Mouse (Mus musculus) brain, embryonic 14.5 days (tissue): ENCODE measurements around the gene Atg2a.

Source experiments
- CTCF ChIP-seq: fragments of 200-500 bp; IDR thresholded peaks from 2 replicates; pipeline ENCODE4 v1.5.1; 2012; ENCODE audit warnings: inconsistent platforms, mild to moderate bottlenecking, moderate library complexity, borderline replicate concordance; ENCODE audit not compliant: insufficient read depth, insufficient read length; ENCODE audit errors: extremely low read depth
- POLR2A ChIP-seq: fragments of 200-500 bp; IDR thresholded peaks from 2 replicates; pipeline ENCODE4 v1.6.1; 2012; ENCODE audit warnings: mild to moderate bottlenecking, inconsistent platforms, borderline replicate concordance; ENCODE audit not compliant: poor library complexity, insufficient read depth, insufficient read length, severe bottlenecking; ENCODE audit errors: extremely low read depth

DNA sequence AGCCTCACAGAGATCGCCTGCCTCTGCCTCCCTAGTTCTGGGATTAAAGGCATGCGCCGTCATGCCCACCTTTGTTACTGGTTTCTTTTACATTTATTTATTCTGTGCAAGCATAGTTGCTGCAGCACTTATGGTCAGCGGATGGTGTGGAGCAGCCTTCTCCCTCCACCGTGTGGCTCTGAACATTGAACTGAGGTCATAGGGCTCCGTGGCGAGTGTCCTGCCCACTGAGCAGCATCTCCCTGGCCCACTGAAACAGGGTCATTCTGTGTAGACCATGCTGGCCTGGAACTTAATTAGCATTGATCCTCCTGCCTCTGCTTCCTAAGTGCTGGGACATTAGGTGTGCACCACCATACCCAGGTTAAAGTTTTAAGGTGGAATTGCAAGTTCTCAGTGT, 39.1 kb downstream of the Atg2a start:
- TF ChIP-seq POLR2A (no peak), CTCF (no peak)
